Mouse (Mus musculus) G1E (cell line): ENCODE measurements around the gene Dpf3.

Experiments used
- CTCF ChIP-seq: IDR thresholded peaks from 2 replicates; pipeline ENCODE4 v1.5.1; 2012; ENCODE audit warnings: low read depth, low read length, inconsistent platforms, mixed read lengths
- GATA1 ChIP-seq: IDR thresholded peaks from 2 replicates; pipeline ENCODE4 v1.6.1; 2012; ENCODE audit warnings: borderline replicate concordance, low read length, inconsistent platforms, mixed read lengths
- GATA2 ChIP-seq: IDR thresholded peaks from 2 replicates; pipeline ENCODE4 v1.6.1; 2012; ENCODE audit warnings: low read depth, low read length, inconsistent platforms, borderline replicate concordance
- POLR2AphosphoS5 ChIP-seq: IDR thresholded peaks from 2 replicates; pipeline ENCODE4 v1.6.1; 2012; ENCODE audit warnings: low read depth, low read length, inconsistent platforms; ENCODE audit not compliant: insufficient replicate concordance
- TAL1 ChIP-seq: conservative IDR thresholded peaks from 2 replicates; pipeline ENCODE4 v1.6.1; 2012; ENCODE audit warnings: low read depth, low read length, inconsistent platforms, mixed read lengths

DNA sequence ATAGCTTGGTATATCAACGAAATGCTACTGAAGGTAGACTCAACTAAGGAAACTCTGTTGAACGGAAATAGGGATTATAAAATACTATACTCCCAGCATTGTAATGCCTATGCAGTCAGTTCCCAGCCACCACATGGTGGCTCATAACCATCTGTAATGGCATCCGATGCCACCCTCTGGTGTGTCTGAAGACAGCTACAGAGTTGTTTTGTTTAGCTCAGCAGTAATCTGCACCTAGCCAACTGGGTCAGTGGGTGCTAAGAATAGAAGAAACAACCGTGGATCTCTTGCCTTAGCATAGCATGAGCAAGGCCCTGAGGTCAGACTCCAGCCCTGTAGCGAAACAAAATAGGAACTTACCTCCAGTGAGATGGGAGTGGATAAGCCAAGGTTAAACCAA is 36.8 kb upstream of the Dpf3 start:
- no peak for TF ChIP-seq CTCF
- no peak for TF ChIP-seq GATA2
- no peak for TF ChIP-seq GATA1
- no peak for TF ChIP-seq TAL1
- no peak for TF ChIP-seq POLR2AphosphoS5
